Mouse (Mus musculus) natural killer cell, adult 2 months (primary cell): ENCODE measurements around the gene Cyp4f37.

Experiments
- DNase-seq, 2 experiments: peaks; one replicate each; pipeline ENCODE4 v3.0.0; 2022; ENCODE audit warnings: low spot score in 2 of 2

The Cyp4f37 gene

DNA sequence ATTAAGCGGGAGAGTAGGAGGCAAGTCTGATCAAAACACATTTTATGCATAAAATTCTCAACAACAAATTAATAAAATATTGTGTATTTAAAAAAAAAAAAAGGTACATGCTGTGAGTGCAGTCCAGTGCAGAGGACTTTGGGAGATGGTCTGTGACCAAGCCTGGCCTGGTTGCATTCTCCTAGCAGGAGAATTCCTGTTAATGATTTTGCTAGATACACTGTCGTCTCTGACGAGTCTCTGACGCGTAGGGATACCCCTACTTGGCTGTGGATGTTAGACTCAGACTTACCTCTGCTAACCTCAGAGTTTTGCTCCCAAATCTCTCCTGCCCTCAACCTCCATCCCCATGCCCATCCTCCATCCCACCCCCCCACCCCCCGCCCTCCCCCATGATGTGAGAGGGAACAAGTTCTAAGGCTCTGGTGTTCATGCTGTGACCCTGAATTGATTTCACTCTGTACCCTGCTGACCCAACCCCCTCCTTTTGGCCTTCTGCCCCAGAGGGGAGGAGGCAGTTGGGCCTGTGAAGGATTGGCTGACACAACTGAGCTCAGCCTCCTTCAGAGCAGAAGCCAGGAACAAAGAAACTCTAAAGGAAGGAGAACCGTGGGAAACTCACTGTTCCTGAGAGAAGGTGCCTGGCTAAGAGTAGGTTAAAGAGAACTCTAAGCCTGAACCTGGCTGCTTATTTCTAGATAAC is 64.1 kb downstream of the Cyp4f37 start, which contains the start of gene Cyp4f15:
Cyp4f15 (plus strand) TSS at position 580 of the 703 bp plus-strand sequence.
- no peak for DNase-seq
